Mouse (Mus musculus) left cerebral cortex, adult 18-20 months (tissue): ENCODE results near the gene Rgmb. TPM values are rescaled to one million over a fixed set of nuclear protein-coding genes. Genes with fewer than 3 reads are reported as not detected.

Experiments used
- DNase-seq, 2 experiments: peaks; one replicate each; pipeline ENCODE4 v3.0.0; 2021 to 2022; ENCODE audit warnings: low spot score in 2 of 2, mixed read lengths in 1 of 2
- total RNA-seq, 2 experiments: library from RNA; stranded (reverse); gene quantifications; 2 replicates each; pipeline ENCODE4 v1.2.3; 2021

The Rgmb gene
- total RNA-seq, 2 experiments from 2014 or later, result 56.6 to 63.7 TPM

DNA sequence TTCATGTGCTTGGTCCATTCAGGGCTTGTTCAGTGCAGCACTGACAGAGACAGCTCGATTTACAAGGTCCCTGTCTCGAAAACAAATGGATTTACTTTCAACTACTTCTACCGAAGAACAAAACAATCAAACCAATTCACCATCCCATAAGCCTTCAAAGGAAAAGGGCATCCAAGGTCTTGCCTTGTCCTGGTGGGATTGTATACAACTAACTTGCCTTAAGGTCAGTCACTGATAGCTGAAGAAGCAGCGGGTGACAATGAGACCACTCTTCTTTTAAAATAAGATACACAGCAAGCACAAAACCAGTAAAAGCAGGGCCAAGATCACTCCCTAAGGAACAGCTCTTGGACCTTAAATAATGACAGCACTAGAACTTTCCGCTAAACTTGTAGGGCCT lies 7.6 kb downstream of the Rgmb start:
- DNase-seq, result no peak

DNA sequence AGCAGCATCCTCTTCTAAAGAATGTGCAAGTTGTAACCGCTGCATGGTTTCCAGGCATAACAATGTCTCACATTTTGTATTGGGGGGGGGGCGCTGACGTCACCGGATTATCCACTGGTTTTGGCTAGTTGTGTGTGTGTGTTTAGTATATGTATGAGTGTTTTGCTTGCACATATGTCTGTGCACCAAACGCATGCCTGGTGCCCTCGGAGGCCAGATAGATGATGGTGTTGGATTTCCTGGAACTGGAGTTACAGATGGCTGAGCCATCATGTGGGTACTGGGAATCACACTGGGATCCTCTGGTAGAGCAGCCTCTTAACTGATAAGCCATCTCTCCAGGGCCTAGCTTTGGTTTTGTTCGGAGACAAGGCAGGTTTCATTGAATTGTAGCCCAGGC lies 8.5 kb downstream of the Rgmb start:
- DNase-seq, result no peak

DNA sequence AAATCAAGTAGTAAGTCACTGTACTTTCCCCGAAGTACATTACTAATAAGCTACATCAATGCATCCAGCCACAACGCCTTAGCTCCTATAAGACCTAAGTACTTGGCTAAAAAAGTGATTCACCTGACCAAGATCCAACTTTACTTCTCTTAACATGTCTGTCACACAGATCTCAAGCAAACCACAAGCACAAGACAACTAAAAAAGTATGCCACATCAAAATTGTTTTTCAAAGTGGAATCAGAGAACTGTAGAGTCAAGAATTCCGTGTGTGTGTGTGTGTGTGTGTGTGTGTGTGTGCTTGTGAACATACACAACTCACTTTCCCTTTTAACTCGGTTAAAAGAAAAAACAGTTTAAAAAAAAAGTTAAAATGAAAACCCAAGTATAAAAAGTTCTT lies 9.1 kb downstream of the Rgmb start:
- DNase-seq, result no peak

DNA sequence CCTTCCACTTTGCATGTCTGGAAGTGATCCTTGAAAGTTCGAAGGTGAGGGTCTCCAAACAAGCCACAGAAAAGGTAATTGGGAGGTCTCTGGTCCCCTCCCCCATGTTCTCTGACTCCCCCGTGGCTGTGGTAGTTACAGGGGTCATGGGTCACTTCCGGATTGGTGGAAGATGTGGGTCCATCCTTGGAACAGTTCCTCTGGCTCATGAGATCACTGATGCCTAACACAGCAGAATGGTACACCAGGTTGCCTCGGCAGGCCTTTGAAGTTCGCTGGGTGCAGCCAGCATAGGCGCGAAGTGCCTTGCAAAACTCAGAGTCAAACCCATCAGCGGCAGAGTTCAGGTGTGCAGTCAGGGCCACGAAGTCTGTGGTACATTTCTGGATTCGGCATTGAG lies 10.1 kb downstream of the Rgmb start:
- DNase-seq, result no peak

DNA sequence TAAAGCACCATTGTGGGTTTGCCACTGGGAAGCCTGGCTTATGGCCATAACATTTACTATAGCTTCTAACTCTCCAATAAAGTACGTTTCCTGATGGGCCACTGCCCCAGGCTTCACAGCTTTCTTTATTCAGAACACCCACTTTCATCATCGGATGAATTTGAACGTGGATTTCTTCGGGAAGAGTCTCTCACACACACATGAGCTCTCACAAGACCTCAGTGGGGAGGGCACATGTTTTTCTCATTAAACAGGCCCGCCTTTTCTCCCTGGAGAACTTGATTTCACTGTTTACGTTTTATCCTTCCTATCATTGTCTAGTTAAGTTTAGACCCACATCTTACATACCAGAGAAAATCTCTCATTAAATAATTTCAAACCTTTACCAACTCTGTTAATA lies 10.7 kb downstream of the Rgmb start:
- DNase-seq, result no peak

DNA sequence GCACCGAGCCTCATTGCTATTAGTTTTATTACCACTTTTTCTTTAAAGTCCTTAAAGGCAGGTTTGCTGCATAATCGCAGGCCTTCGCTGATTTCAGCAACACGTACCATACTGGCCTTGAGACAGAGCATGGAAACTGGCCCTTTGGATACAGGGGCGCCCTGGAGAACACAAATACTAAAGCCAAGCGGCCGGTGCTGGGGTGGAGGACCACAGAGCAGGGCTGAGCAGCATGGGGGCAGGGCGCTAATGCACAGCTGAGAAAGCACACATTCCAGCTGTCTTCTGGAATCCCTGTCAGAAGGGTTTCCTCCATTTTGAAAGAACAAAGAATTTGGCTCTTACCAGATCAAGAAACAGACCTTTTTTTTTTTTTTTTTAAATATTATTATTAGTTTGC lies 12.5 kb downstream of the Rgmb start:
- no peak for DNase-seq

DNA sequence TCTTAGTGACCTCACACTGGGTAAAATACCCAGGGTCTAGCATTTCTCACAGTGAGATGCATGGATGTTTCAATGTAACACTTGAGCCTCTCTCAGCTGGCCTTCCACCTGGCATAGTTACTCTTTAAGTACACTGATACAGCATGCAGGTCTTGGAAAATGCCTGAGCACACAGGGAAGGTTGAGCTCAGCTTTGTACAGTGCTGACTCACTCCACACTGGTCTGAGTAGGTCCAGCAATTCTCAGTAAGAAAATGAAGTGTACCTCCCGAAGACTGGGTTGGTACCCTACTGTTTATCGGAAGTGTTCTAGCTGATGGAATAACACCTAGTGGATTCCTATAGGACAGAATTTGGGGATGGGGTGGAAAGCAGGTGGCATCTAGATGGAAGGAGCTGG lies 13.2 kb downstream of the Rgmb start:
- no peak for DNase-seq

DNA sequence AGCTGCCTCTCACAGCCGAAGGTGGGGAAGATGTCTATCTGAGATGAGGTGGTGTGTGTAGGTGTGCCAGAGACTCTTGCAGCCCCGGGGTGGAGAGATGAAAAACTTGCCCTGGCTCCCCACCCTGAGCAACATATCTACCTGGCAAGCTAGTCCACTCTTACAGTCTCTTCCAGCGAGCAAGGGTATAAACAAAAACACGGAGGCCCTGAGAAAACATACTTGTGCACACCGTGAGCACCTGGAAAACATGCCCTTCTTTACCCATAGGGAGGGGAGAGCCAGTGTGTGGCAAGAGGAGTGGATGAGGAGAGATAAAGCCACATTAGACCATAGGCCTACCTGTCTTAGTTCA lies 13.8 kb downstream of the Rgmb start:
- DNase-seq, result no peak

DNA sequence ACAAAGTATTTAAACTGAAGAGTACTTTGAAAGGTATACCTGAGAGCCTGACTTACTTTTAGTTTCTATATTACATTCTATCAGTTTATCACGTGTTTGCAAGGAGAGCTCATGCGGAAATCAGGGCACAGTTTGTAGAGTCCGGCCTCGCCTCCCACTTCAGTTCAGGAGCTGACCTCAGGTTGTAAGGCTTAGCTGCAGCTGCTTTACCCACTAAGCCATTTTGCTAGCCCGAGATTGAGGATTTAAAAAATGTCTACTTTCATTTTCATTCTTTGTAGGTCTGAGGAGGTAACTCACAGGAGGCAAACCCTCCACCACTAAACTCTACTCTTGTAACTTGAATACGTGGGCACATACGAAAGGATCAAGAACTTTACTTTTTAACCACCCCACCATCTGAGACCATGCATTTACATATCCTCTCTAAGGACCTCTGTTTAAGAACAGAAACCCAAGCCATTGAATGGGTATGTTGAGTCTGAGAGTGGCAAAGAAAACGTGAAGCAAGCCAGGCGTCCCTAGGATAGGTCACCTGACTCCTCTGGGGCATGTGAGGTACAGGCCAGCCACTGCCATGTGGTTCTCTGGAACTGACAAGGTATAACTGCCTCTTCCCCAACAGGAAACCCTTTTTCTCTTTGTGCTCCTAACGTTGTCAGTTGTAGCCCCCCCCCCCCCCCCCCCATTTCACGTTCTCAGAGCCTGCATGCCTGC lies 14.3 kb downstream of the Rgmb start:
- no peak for DNase-seq

DNA sequence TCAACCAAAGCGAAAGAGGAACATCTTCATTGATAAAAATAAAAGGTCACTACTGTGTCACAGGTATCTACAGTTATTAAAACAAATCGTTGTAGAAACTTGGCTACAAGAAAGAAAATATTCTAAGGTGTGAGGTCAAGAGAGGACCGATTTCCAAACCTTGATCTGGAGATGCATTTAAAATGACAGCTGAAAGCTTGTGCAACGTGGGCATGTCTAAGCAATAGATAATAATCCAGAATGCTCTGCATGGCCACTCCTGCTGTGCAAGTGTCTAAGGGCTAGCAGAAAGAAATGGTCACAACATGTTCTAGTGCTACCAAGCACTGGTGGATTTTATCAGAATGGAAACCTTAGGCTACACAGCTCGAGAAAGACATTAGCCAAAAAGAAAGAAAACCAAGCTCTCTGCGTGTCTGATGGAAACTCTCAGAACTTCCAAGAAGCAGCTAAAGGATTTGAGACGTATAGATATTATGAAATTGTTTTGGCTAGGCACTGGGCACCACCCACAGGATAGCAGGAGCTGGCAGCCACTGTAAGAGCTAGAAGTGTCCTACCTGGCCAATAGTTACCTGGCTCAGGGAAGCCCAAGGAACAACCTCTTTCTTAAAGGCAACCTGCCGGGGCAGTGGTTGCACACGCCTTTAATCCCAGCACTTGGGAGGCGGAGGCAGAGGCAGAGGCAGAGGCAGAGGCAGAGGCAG lies 15.4 kb downstream of the Rgmb start:
- DNase-seq, result no peak

DNA sequence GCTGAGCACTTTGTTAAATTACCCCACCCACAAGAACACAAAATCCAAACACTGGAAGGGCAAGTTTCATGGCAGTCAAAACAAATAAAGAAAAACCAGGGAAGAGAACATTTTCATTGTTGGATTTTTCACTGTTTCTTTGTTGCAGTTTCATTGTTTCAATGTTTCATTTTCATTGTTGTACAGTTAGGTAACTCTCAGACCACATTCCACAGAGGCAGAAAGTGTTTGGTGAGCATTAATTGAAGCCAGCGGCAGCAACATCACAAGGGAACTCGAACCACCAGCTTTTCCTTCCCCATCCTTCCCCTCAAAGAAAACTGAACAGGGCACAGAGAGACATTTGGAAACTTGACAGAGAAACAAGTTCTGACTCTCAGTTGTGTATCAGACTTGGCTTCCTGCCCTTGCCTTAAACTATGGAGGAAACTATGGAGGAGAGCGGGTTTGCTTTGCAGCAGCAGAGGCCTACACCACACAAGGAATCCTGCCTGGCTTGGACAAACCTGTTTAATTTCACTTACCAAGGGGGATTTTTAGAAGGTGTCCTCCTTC lies 17.1 kb downstream of the Rgmb start:
- DNase-seq, result no peak

DNA sequence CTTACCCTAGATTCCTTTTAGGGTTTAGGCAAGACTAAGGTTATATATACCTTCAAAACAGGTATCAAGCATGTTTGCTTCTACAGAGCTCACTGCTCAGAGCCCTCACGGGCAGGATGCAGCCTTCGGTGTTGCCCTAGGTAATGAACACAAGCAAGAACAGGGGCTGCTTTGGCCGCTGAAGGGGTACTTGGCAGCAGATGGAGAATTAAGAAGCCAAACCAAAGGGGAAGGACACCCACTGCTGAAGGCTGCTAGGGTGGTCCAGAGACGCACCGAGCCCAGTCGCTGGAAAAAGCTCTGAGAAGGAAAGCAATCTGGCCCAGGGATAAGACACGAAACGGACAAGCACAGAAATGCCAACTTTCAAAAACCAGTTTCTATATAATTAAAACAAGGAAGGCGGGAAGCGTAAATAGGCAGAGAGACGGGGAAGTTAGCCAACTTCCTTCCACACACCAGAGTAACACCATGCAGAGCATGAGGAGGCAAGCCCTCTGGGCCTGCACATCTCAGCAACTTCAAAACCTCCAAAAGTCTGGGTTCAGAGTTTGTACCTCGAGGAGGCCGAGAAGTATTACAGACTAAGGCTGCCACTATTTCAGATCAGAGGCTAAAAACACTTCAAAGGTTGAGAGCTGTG lies 18.6 kb downstream of the Rgmb start:
- DNase-seq, result no peak

DNA sequence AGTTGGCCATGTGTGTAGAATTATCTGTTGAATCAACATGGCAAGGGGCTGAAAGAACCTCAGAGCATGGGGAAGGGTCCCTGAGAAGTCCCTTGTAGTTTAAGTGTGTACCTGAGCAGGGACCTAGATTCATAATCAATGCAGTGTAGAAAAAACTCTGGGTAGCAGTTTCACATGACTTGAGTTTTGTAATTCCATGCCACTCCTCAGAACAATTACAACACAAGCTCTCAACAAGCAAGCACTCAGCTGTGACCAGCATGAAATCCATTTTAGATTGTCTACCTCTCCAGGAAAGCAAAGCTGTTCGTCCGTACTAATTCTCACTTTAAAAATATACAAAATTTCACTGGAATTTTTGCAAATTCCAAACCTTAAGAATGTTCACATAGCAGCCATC lies 20.9 kb downstream of the Rgmb start:
- no peak for DNase-seq

DNA sequence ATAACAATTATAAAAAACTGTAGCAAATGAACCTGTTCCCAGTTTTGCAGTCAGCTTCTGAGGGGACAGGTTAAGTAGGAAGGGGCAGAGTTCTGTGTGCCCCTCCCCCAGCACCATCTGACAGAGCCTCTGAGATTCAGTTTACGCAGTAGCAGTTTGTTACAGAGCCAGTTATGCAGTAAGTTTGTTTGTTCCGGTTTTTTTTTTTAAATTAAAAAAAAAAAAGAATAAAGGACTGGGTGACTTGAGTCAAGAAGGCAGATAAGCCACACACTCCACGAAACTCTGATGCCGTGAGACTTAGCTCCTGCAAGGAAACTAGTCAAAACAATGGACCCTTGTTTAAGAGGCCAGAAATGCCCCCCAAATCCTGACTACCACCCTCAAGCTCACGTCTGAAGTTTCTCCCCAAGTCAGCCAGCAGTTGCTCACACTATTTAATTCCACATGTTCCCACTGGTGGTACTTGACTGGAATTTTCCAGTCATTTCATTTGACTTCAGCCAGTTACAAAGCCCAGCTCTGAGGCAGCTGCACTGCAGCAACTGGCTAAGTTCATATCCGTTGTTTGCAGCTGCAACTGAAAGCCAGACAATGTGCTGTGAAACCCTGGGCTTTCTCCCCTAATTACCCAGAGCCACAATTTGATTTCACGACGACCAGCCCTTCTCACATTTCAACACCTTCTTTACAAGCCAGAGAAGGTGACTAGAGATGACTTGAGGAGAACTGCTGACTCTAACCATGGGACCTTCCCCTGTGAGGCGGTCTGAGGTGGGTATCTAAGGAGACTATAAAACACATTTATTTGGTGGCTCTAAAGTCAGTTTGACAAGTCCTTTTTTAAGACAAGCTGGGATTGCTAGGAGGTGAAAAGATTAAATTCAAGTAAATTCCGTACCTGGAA lies 22.1 kb downstream of the Rgmb start:
- no peak for DNase-seq

DNA sequence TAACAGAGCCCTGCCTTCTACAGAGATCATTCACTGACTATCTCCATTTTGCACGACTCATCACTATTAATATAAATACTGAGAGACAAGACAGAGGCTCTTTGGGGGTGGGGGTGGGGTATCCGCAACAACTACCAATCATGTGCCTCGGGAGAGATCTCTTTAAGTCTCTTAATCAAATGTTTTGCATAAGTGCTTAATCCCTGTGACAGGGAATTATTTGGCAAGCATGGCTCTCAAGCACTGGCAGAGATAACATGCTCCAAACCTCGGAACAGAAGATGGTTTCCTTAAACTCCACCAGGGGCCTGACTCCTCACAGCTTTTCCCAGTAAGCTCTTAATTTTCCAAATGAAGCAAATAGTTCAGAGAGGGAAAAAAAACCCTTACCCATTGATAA lies 22.8 kb downstream of the Rgmb start:
- DNase-seq, result no peak

DNA sequence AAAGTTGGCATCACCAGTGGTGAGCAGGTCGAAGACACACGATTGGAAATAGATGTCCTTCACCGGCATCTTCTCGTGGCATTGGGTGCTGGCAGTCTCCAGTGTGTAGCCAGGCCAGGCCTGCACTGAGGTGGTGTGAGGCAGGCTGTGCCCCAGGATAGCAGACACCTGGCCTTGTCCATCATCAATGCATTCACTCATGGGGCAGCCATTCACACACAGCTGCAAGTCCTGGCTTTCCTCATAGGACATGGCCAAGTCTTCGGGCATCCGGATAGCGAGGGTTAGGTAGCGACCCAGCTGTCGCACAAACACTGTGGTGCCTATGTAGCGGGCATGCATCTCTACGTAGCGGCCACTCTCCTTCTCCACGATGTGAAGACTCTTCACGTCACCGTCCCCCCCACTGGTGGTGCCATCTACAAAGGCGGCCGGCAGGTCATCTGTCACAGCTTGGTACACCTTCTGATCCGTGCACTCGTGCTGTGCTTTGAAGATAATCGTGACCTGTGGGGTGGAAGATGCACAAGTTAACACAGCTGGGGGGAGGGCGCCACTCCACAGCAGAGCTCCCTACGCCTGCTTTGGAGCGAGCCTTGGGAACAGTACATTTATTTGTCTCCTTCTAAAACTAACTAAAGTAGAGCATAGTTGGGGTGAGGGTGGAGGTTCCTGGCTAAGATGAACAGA lies 23.4 kb downstream of the Rgmb start:
- no peak for DNase-seq

DNA sequence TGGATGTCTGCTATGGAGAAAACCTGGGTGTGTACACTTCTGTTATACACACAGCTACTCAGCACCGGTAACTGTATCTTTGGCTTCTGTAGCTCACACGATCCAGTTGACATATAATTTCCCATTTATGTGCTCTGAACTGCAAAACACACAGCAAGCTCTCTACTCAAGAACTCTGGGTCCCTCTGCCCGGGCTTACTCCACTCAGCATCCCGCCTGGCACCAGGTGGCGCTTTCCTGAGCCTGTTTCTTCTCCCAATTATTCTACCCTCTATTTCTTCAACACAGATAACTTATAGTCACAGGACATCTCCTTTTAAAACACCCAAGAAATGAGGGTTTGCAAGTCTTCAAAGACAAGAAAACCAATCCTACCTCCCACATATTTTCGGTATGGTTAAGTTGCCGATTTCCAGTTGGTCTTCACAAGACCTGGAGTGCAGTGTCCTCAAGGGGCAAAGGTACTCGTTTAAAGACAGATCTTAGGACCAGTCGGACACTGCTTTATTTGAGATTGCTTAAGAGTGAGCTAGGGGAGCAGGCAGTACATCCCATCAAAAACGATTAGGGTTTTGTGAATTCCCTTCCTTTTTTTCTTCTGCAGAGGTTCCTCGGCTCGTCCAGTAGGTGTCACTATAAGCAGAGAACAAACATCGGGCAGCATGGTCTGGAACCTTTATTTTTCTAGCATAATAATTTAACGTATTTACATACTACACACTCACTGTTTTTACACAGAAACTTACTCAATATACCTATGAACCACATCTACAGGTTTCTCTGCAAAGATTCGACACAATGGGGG lies 26.6 kb downstream of the Rgmb start:
- no peak for DNase-seq

DNA sequence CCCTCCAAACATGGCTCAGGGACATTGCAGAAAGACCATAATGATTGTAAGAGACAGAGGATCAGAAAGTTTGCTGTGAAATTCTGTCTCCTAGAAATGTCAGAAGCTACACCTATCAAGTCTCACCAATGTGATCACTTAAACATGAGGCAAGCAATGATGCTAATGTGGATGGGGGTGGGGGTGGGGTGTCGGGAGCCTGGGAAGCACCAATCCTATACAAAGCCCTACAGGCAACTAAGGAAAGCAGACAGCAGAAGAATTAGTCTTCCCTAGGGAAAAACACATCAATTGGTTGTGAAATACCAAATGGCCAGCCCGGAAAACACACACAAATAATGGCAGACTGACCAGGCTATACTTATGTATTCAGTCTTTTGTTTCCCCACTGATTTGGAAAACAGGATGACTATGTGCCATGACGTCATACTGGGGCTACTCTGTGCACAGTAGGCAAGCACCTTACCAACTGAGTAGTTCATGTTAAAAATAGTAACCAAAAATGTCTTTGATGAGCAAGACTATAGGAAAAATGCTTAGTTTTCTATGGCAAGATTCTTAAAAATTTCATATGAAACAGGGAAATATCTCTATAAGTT lies 31.5 kb downstream of the Rgmb start:
- no peak for DNase-seq

DNA sequence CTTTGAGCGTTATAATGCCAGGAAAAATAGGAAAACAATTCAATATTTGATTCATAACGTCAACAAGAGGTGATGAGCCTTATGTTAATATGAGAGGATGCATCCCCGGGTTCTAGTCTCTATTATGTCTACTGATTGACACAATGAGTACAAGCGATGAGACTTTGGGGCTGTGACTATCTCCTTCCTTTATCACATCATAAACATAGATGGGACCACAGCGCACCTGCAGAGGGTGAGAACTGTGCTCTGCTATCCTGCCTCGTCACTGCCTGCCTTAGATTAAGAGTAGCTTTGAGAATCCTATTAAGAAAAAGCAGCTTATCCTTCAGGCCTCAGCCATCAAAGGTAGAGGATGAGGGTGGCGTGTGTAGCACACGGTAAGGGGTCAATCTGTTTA lies 40.1 kb downstream of the Rgmb start:
- DNase-seq, result no peak
